In the genomic region with DNA sequence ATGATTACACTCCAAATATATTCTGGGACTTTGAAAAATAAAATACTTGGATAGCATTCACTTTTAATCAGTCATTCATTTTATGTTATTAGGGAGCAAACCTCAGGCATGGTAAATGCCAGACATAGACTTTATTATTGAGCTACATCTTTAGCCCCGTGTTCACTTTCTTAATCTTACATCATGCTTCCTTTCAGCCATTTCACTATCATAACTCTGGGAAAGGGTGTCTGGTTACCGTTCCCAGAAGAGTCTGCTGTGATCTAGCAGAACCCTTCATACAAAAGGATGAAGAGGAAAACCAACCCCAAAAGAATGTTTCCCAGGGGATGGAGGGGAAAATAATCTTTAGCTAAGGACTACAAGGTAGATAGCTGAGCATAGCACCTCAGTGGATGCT, we compare ENCODE assay signal across 18 mouse cellular contexts.
"Had no signal": no experiment of that assay in that cellular context is flagged by ENCODE, and none has a peak within 500 bp of the region (broad histone marks: within the 10 kb centered on the region; RNA-seq: fewer than 3 reads in every experiment).

No protein-coding gene starts in this region.

- H3K27me3 ChIP-seq: megakaryocyte, embryonic 14.5 days; midbrain, embryonic 13.5 days; midbrain, embryonic 15.5 days; neural tube, embryonic 13.5 days; neural tube, embryonic 15.5 days had no signal

- DNase-seq: lung, adult 18-20 months; lung, embryonic 14.5 days; lung, postnatal 10 days; lung, postnatal 36 days; retina, postnatal 1 day; right cerebral cortex, adult 18-20 months; right cerebral cortex, postnatal 25 days; right cerebral cortex, postnatal 4 days; spleen, adult 18-20 months; thymus, adult 18-20 months; thymus, postnatal 14 days; thymus, postnatal 36 days had no signal

- H3K4me3 ChIP-seq: megakaryocyte, embryonic 14.5 days; midbrain, embryonic 13.5 days; midbrain, embryonic 15.5 days; neural tube, embryonic 13.5 days; neural tube, embryonic 15.5 days had no signal

- H3K4me2 ChIP-seq: lung, embryonic 14.5 days; midbrain, embryonic 11.5 days; midbrain, embryonic 13.5 days; midbrain, embryonic 15.5 days; neural tube, embryonic 13.5 days; neural tube, embryonic 15.5 days had no signal

- H3K36me3 ChIP-seq: midbrain, embryonic 13.5 days; midbrain, embryonic 15.5 days; neural tube, embryonic 13.5 days; neural tube, embryonic 15.5 days had no signal
